Mouse (Mus musculus): ENCODE measurements at regions not wholly inside any gene's neighbourhood (a gene's known extent, or its start where the extent isn't known, plus 50 kb on each side); places are given as distances from the start of the nearest gene placed in this dataset.

GRCm38 (mm10) chr1:61310063-61310760 is 328.4 kb upstream of the Pard3b start:
- Histone ChIP-seq H3K4me3 (ENCODE audit: low read depth, low read length) (no peak overlapping the region), H3K27ac (ENCODE audit: low read depth, low read length) (no peak overlapping the region), H3K27me3 (ENCODE audit: insufficient read depth, low read length) (no peaks in the 10 kb centered on the region; the same call in 1 of the 2 replicates), H3K36me3 (ENCODE audit: insufficient read depth, low read length) (no peaks in the 10 kb centered on the region), H3K4me2 (ENCODE audit: low read depth, low read length, poor library complexity, severe bottlenecking) (no peak overlapping the region), H3K9me3 (ENCODE audit: low read length) (no peaks in the 10 kb centered on the region), H3K4me1 (ENCODE audit: insufficient read depth, low read length) (no peaks in the 10 kb centered on the region), H3K9ac (replicated peaks; ENCODE audit: low read length, poor library complexity, severe bottlenecking) (no peak overlapping the region)
- DNase-seq (ENCODE audit: low spot score) (peak; percentile 70), ATAC-seq (ENCODE audit: low FRiP score) (no peak)
- TF ChIP-seq CTCF (IDR thresholded peaks at IDR 0.05) = no peak
- WGBS = 69% methylated on average over 3 of the region's 3 CpGs

GRCm38 (mm10) chr1:61310761-61311090 is 327.9 kb upstream of the Pard3b start:
- Histone ChIP-seq H3K36me3 (ENCODE audit: insufficient read depth, low read length) (no peaks in the 10 kb centered on the region), H3K9me3 (ENCODE audit: low read length) (no peaks in the 10 kb centered on the region), H3K4me3 (ENCODE audit: low read depth, low read length) (no peak overlapping the region), H3K4me1 (ENCODE audit: insufficient read depth, low read length) (no peaks in the 10 kb centered on the region), H3K4me2 (ENCODE audit: low read depth, low read length, poor library complexity, severe bottlenecking) (no peak overlapping the region), H3K27me3 (ENCODE audit: insufficient read depth, low read length) (no peaks in the 10 kb centered on the region; the same call in 1 of the 2 replicates), H3K27ac (ENCODE audit: low read depth, low read length) (no peak overlapping the region), H3K9ac (replicated peaks; ENCODE audit: low read length, poor library complexity, severe bottlenecking) (no peak overlapping the region)
- DNase-seq (ENCODE audit: low spot score) = no peak
- no peak for ATAC-seq (ENCODE audit: low FRiP score)
- TF ChIP-seq CTCF (IDR thresholded peaks at IDR 0.05) = no peak
- 74% methylated on average over 2 of the region's 2 CpGs for WGBS

- TF ChIP-seq CTCF (IDR thresholded peaks at IDR 0.05) = no peak
- Histone ChIP-seq H3K27ac (ENCODE audit: low read depth, low read length) (no peak overlapping the region), H3K27me3 (ENCODE audit: insufficient read depth, low read length) (no peaks in the 10 kb centered on the region; the same call in 1 of the 2 replicates), H3K36me3 (ENCODE audit: insufficient read depth, low read length) (no peaks in the 10 kb centered on the region), H3K9ac (replicated peaks; ENCODE audit: low read length, poor library complexity, severe bottlenecking) (no peak overlapping the region), H3K4me3 (ENCODE audit: low read depth, low read length) (no peak overlapping the region), H3K4me2 (ENCODE audit: low read depth, low read length, poor library complexity, severe bottlenecking) (no peak overlapping the region), H3K9me3 (ENCODE audit: low read length) (no peaks in the 10 kb centered on the region), H3K4me1 (ENCODE audit: insufficient read depth, low read length) (no peaks in the 10 kb centered on the region)
- WGBS = 87% methylated on average over 4 of the region's 4 CpGs
- ATAC-seq (ENCODE audit: low FRiP score) = no peak
- DNase-seq (ENCODE audit: low spot score) = no peak
Observed at GRCm38 (mm10) chr1:61313196-61313595, 325.4 kb upstream of the Pard3b start.

GRCm38 (mm10) chr1:61316261-61316660 is 322.4 kb upstream of the Pard3b start:
- no peaks in the 10 kb centered on the region for H3K4me1 ChIP-seq (ENCODE audit: insufficient read depth, low read length)
- H3K9ac ChIP-seq (replicated peaks; ENCODE audit: low read length, poor library complexity, severe bottlenecking) = no peak overlapping the region
- no peaks in the 10 kb centered on the region for H3K27me3 ChIP-seq (ENCODE audit: insufficient read depth, low read length)
- no peak overlapping the region for H3K27ac ChIP-seq (ENCODE audit: low read depth, low read length)
- no peaks in the 10 kb centered on the region for H3K36me3 ChIP-seq (ENCODE audit: insufficient read depth, low read length)
- DNase-seq (ENCODE audit: low spot score) (no peak), ATAC-seq (ENCODE audit: low FRiP score) (no peak)
- no peak for TF ChIP-seq CTCF (IDR thresholded peaks at IDR 0.05)
- H3K4me3 ChIP-seq (ENCODE audit: low read depth, low read length) = no peak overlapping the region
- no peaks in the 10 kb centered on the region for H3K9me3 ChIP-seq (ENCODE audit: low read length)
- H3K4me2 ChIP-seq (ENCODE audit: low read depth, low read length, poor library complexity, severe bottlenecking) = no peak overlapping the region
- 56% methylated on average over 4 of the region's 4 CpGs for WGBS

GRCm38 (mm10) chr1:61316736-61317135 is 321.9 kb upstream of the Pard3b start:
- WGBS = 79% methylated on average over 2 of the region's 2 CpGs
- DNase-seq (ENCODE audit: low spot score) (no peak), ATAC-seq (ENCODE audit: low FRiP score) (no peak)
- no peak for TF ChIP-seq CTCF (IDR thresholded peaks at IDR 0.05)
- Histone ChIP-seq H3K9me3 (ENCODE audit: low read length) (no peaks in the 10 kb centered on the region), H3K4me2 (ENCODE audit: low read depth, low read length, poor library complexity, severe bottlenecking) (no peak overlapping the region), H3K4me1 (ENCODE audit: insufficient read depth, low read length) (no peaks in the 10 kb centered on the region), H3K36me3 (ENCODE audit: insufficient read depth, low read length) (no peaks in the 10 kb centered on the region), H3K9ac (replicated peaks; ENCODE audit: low read length, poor library complexity, severe bottlenecking) (no peak overlapping the region), H3K27ac (ENCODE audit: low read depth, low read length) (no peak overlapping the region), H3K4me3 (ENCODE audit: low read depth, low read length) (no peak overlapping the region), H3K27me3 (ENCODE audit: insufficient read depth, low read length) (no peaks in the 10 kb centered on the region)

GRCm38 (mm10) chr1:61318042-61318441 is 320.6 kb upstream of the Pard3b start:
- H3K36me3 ChIP-seq (ENCODE audit: insufficient read depth, low read length) = no peaks in the 10 kb centered on the region
- H3K9ac ChIP-seq (replicated peaks; ENCODE audit: low read length, poor library complexity, severe bottlenecking) = no peak overlapping the region
- WGBS = 90% methylated on average over 1 of the region's 1 CpGs
- no peak overlapping the region for H3K4me2 ChIP-seq (ENCODE audit: low read depth, low read length, poor library complexity, severe bottlenecking)
- ATAC-seq (ENCODE audit: low FRiP score) (no peak), DNase-seq (ENCODE audit: low spot score) (no peak)
- TF ChIP-seq CTCF (IDR thresholded peaks at IDR 0.05) = no peak
- no peak overlapping the region for H3K27ac ChIP-seq (ENCODE audit: low read depth, low read length)
- H3K4me1 ChIP-seq (ENCODE audit: insufficient read depth, low read length) = no peaks in the 10 kb centered on the region
- no peaks in the 10 kb centered on the region for H3K27me3 ChIP-seq (ENCODE audit: insufficient read depth, low read length)
- H3K4me3 ChIP-seq (ENCODE audit: low read depth, low read length) = no peak overlapping the region
- no peaks in the 10 kb centered on the region for H3K9me3 ChIP-seq (ENCODE audit: low read length)
